Mouse (Mus musculus): Measurements from ENCODE around the gene Sstr2. TPM values are rescaled to one million over a fixed set of nuclear protein-coding genes. Genes with fewer than 3 reads are reported as not detected.

Gene Sstr2
- polyA plus RNA-seq, 1 experiment from 2014 or later = 2.1 TPM

DNA sequence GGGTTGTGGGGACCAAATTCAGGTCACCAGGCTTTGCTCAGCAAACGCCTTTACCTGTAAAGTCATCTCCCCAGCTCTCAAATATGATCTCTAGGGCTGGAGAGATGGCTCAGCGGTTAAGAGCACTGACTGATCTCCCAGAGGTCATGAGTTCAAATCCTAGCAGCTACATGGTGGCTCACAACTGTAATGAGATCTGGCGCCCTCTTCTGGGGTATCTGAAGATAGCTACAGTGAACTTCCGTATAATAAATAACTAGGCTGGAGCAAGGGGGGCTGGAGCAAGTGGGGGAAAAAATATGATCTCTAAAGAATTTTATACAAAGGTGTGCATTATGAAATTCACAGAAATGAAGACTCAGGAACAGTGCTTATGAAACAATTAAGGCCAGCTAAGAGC, 8.6 kb downstream of the Sstr2 start:
- WGBS = 55% methylated on average over 4 of the region's 4 CpGs
- DNase-seq (ENCODE audit: low spot score) = no peak
- Histone ChIP-seq H3K4me1 (no peaks in the 10 kb centered on the region), H3K4me3 (no peak overlapping the region), H3K36me3 (replicated peaks) (peaks cover 9% of the 10 kb centered on the region), H3K9me3 (no peaks in the 10 kb centered on the region), H3K27ac (replicated peaks) (no peak overlapping the region), H3K27me3 (replicated peaks; ENCODE audit: low read depth, poor library complexity, severe bottlenecking) (no peaks in the 10 kb centered on the region; the same call in 1 of the 2 replicates)

- Histone ChIP-seq H3K4me3 (no peak overlapping the region), H3K9me3 (no peaks in the 10 kb centered on the region), H3K4me1 (no peaks in the 10 kb centered on the region), H3K27me3 (replicated peaks; ENCODE audit: low read depth, poor library complexity, severe bottlenecking) (no peaks in the 10 kb centered on the region; the same call in 1 of the 2 replicates), H3K36me3 (replicated peaks) (no peaks in the 10 kb centered on the region), H3K27ac (replicated peaks) (no peak overlapping the region)
- DNase-seq (ENCODE audit: low spot score) = no peak
- 65% methylated on average over 7 of the region's 7 CpGs for WGBS
These were observed 11.5 kb downstream of the Sstr2 start for GRCm38 (mm10) chr11:113630642-113631041.

GRCm38 (mm10) chr11:113631302-113631701, 12.2 kb downstream of the Sstr2 start:
- DNase-seq (ENCODE audit: low spot score) = no peak
- WGBS = 85% methylated on average over 8 of the region's 8 CpGs
- Histone ChIP-seq H3K27ac (replicated peaks) (no peak overlapping the region), H3K4me1 (no peaks in the 10 kb centered on the region), H3K27me3 (replicated peaks; ENCODE audit: low read depth, poor library complexity, severe bottlenecking) (no peaks in the 10 kb centered on the region; the same call in 1 of the 2 replicates), H3K4me3 (no peak overlapping the region), H3K36me3 (replicated peaks) (no peaks in the 10 kb centered on the region), H3K9me3 (no peaks in the 10 kb centered on the region)

DNA sequence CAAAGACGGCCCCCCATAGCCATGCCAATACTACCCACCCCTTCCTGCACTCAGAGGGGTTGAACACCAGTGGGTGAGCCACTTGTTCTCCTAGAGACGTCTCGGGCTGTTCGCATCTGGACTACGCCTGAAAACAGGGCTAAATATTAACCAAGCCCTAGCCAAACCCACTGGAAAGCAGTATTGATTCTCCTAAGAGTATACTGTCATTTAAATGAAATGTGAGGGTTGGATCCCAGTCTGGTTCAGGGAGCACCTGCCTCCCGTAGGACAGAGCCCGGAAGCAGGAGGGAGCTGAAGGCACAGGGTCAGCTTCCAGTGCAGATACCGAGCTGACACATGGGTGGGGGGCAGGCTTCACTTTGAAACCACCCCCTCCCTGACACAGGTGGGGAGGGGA, 12.7 kb downstream of the Sstr2 start:
- H3K36me3 ChIP-seq (replicated peaks) = no peaks in the 10 kb centered on the region
- no peaks in the 10 kb centered on the region for H3K9me3 ChIP-seq
- H3K4me3 ChIP-seq = no peak overlapping the region
- H3K27ac ChIP-seq (replicated peaks) = no peak overlapping the region
- no peaks in the 10 kb centered on the region; the same call in 1 of the 2 replicates for H3K27me3 ChIP-seq (replicated peaks; ENCODE audit: low read depth, poor library complexity, severe bottlenecking)
- DNase-seq (ENCODE audit: low spot score) = no peak
- 82% methylated on average over 8 of the region's 8 CpGs for WGBS
- no peaks in the 10 kb centered on the region for H3K4me1 ChIP-seq

GRCm38 (mm10) chr11:113632303-113632702, 13.2 kb downstream of the Sstr2 start:
- 76% methylated on average over 7 of the region's 7 CpGs for WGBS

DNA sequence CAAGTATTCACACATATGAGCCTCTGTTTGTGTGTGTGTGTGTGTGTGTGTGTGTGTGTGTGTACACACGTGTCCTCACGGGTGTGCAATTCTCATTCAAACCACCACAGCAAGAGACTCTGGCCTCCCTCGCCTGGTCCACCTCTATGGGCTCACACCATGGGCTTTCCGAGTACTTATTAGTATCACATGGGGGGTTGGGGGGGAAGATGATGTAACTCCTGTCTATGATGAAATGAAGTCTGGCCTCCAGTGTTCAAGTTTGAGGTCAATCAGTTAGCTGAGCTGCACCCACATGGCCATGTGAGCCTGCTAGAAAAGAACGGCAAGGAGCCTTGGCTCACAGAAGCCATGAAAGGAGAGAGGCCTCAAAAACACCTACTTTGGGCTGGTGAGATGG, 14.3 kb downstream of the Sstr2 start:
- DNase-seq (ENCODE audit: low spot score) = no peak
- 89% methylated on average over 5 of the region's 5 CpGs for WGBS
- no peak overlapping the region for H3K27ac ChIP-seq (replicated peaks)
- no peak overlapping the region for H3K4me3 ChIP-seq
- no peaks in the 10 kb centered on the region for H3K36me3 ChIP-seq (replicated peaks)
- H3K27me3 ChIP-seq (replicated peaks; ENCODE audit: low read depth, poor library complexity, severe bottlenecking) = no peaks in the 10 kb centered on the region; the same call in 1 of the 2 replicates
- H3K9me3 ChIP-seq = peaks cover 5% of the 10 kb centered on the region; the same call in 1 of the 2 replicates
- no peaks in the 10 kb centered on the region for H3K4me1 ChIP-seq

More at GRCm38 (mm10) chr11:113632303-113632702, 13.2 kb downstream of the Sstr2 start:
- no peaks in the 10 kb centered on the region for H3K4me1 ChIP-seq
- H3K27me3 ChIP-seq (replicated peaks; ENCODE audit: low read depth, poor library complexity, severe bottlenecking) = no peaks in the 10 kb centered on the region; the same call in 1 of the 2 replicates
- no peak overlapping the region for H3K4me3 ChIP-seq
- no peak overlapping the region for H3K27ac ChIP-seq (replicated peaks)
- DNase-seq (ENCODE audit: low spot score) = no peak
- H3K9me3 ChIP-seq = no peaks in the 10 kb centered on the region
- H3K36me3 ChIP-seq (replicated peaks) = no peaks in the 10 kb centered on the region

DNA sequence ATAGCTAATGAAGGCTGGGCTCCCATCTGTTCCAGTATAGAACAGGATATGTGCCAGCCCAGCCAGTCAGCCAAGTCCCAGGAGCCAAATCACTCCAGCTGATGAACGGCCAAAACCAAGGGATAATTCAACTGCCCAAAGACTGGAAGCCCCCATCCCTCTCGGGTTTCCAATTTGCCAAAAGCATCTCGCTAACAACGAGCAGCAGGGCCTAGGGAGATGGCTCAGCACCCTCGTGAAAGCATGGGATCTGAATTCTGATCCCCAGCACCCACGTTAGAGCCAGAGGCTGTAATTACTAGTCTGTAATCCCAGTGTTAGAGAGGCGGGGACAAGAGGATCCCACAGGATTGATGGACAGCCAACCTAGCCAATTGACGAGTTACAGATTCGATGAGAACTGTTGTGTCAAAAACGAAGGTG, 15.6 kb downstream of the Sstr2 start:
- no peak for DNase-seq (ENCODE audit: low spot score)
- no peaks in the 10 kb centered on the region for H3K36me3 ChIP-seq (replicated peaks)
- no peaks in the 10 kb centered on the region for H3K27me3 ChIP-seq (replicated peaks; ENCODE audit: low read depth, poor library complexity, severe bottlenecking)
- H3K4me3 ChIP-seq = no peak overlapping the region
- H3K27ac ChIP-seq (replicated peaks) = no peak overlapping the region
- H3K9me3 ChIP-seq = peaks cover 5% of the 10 kb centered on the region; the same call in 1 of the 2 replicates
- no peaks in the 10 kb centered on the region for H3K4me1 ChIP-seq
- 69% methylated on average over 10 of the region's 10 CpGs for WGBS

GRCm38 (mm10) chr11:113638680-113639079, 19.5 kb downstream of the Sstr2 start:
- no peak for DNase-seq (ENCODE audit: low spot score)
- peaks cover 5% of the 10 kb centered on the region; the same call in 1 of the 2 replicates for H3K9me3 ChIP-seq

DNA sequence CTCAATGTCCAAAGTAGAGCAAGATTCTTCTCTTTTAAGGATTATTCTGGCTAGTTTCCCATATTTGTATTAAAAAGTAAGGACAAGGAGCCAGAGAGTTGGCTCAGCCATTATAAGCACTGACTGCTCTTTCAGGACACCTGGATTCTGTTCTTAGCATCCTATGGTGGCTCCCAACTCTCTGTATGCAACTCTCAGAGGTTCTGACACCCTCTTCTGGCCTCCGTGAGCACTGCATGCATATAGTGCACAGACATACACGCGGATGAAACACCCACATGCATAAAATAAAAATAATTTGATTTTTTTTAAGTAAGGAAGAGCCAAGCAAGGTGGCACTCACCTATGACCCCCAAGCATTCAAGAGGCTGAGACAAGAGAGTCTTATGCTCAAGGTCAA, 26.0 kb downstream of the Sstr2 start:
- H3K4me1 ChIP-seq = peaks cover 22% of the 10 kb centered on the region
- H3K9me3 ChIP-seq = peaks cover 5% of the 10 kb centered on the region; the same call in 1 of the 2 replicates
- 83% methylated on average over 3 of the region's 3 CpGs for WGBS
- H3K36me3 ChIP-seq (replicated peaks) = no peaks in the 10 kb centered on the region
- DNase-seq (ENCODE audit: low spot score) = no peak
- H3K27me3 ChIP-seq (replicated peaks; ENCODE audit: low read depth, poor library complexity, severe bottlenecking) = 0 out of 2 replicates have a peak, but pooled peaks cover 5% of the 10 kb centered on the region
- no peak overlapping the region for H3K27ac ChIP-seq (replicated peaks)
- no peak overlapping the region for H3K4me3 ChIP-seq

More at GRCm38 (mm10) chr11:113638680-113639079, 19.5 kb downstream of the Sstr2 start:
- no peak overlapping the region for H3K4me3 ChIP-seq
- 91% methylated on average over 12 of the region's 12 CpGs for WGBS
- no peak overlapping the region for H3K27ac ChIP-seq (replicated peaks)
- H3K4me1 ChIP-seq = no peaks in the 10 kb centered on the region
- H3K36me3 ChIP-seq (replicated peaks) = no peaks in the 10 kb centered on the region
- no peaks in the 10 kb centered on the region for H3K27me3 ChIP-seq (replicated peaks; ENCODE audit: low read depth, poor library complexity, severe bottlenecking)

- DNase-seq (ENCODE audit: low spot score) = peak; percentile 90
- Histone ChIP-seq H3K9me3 (peaks cover 5% of the 10 kb centered on the region; the same call in 1 of the 2 replicates), H3K4me1 (peaks cover 46% of the 10 kb centered on the region), H3K4me3 (peak overlapping the region; percentile 36), H3K27me3 (replicated peaks; ENCODE audit: low read depth, poor library complexity, severe bottlenecking) (0 out of 2 replicates have a peak, but pooled peaks cover 5% of the 10 kb centered on the region), H3K27ac (replicated peaks) (peak overlapping the region; percentile 73), H3K36me3 (replicated peaks) (peaks cover 17% of the 10 kb centered on the region)
- WGBS = 3% methylated on average over 15 of the region's 15 CpGs
These were observed 29.0 kb downstream of the Sstr2 start for GRCm38 (mm10) chr11:113648152-113648551.

GRCm38 (mm10) chr11:113648690-113649352, 29.7 kb downstream of the Sstr2 start, which contains the start of gene Cog1:
Cog1 (plus strand) TSS chr11:113649169.
- peak within 1 kb of the TSS; percentile 97 for H3K27ac ChIP-seq (replicated peaks)
- H3K27me3 ChIP-seq (replicated peaks; ENCODE audit: low read depth, poor library complexity, severe bottlenecking) = 0 out of 2 replicates have a peak, but pooled peaks cover 5% of the 10 kb centered on the region
- H3K4me3 ChIP-seq = peak within 1 kb of the TSS; percentile 97
- peaks cover 5% of the 10 kb centered on the region; the same call in 1 of the 2 replicates for H3K9me3 ChIP-seq
- peaks cover 24% of the 10 kb centered on the region for H3K36me3 ChIP-seq (replicated peaks)
- DNase-seq (ENCODE audit: low spot score) = no peak
- H3K4me1 ChIP-seq = peaks cover 46% of the 10 kb centered on the region
- WGBS = 41% methylated on average over 26 of the region's 26 CpGs

DNA sequence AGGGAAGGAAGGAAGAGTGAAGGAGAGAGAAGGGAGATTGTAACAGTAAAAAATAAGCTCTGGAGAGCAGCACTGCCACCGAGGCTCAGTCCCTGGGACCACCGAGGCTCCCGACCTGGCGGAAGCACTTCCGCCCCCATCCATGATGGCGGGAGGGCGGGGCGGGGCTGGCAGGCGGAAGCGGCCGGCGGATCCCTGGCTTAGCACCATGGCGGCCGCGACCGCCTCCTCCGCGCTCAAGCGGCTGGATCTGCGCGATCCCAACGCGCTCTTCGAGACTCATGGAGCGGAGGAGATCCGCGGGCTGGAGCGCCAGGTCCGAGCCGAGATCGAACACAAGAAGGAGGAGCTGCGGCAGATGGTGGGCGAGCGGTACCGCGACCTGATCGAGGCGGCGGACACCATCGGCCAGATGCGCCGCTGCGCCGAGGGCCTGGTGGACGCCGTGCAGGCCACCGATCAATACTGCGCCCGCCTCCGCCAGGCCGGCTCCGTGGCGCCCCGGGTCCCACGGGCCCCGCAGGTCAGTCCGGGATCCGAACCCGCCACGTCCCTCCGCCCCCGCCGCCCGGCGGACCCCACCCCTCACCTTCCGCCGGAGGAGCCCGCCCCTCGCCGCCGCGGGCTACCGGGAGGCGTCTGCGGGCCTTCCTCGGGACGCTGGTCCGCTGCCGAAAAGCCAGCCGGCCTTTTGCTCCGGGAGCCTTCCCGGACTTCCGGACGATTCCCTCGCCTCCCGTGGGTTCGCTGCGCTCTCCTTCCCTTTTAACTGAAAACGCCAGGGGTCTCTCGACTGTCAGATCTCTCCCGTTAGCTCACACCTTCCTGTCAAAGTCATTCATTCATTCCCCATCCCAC, 30.4 kb downstream of the Sstr2 start, which contains the start of gene Slc39a11:
Slc39a11 (minus strand) TSS at position 727 of the 858 bp plus-strand sequence.
- Histone ChIP-seq H3K36me3 (replicated peaks) (peaks cover 31% of the 10 kb centered on the region), H3K27ac (replicated peaks) (peak within 1 kb of the TSS; percentile 97), H3K9me3 (peaks cover 3% of the 10 kb centered on the region; the same call in 1 of the 2 replicates), H3K27me3 (replicated peaks; ENCODE audit: low read depth, poor library complexity, severe bottlenecking) (0 out of 2 replicates have a peak, but pooled peaks cover 5% of the 10 kb centered on the region), H3K4me1 (peaks cover 54% of the 10 kb centered on the region), H3K4me3 (peak within 1 kb of the TSS; percentile 97)
- DNase-seq (ENCODE audit: low spot score) = peak; percentile 88
- WGBS = under 1% methylated on average over 91 of the region's 91 CpGs

All from embryonic facial prominence, embryonic 10.5 days (tissue).